Mouse (Mus musculus) embryonic fibroblast, embryonic 13.5 days (primary cell): ENCODE data around the gene Pcp4.

ENCODE experiments used
- CTCF ChIP-seq: IDR thresholded peaks from 2 replicates; pipeline ENCODE4 v1.5.1; 2011; ENCODE audit warnings: mild to moderate bottlenecking, control low read depth, low read length, moderate library complexity, borderline replicate concordance; ENCODE audit not compliant: insufficient read depth
- POLR2A ChIP-seq: IDR thresholded peaks from 2 replicates; pipeline ENCODE4 v1.6.1; 2011; ENCODE audit warnings: low read depth, mild to moderate bottlenecking, control low read depth, low read length, moderate library complexity

GRCm38 (mm10) chr16:96426671-96427070, 40.7 kb upstream of the Pcp4 start:
- TF ChIP-seq CTCF = no peak
- no peak for TF ChIP-seq POLR2A
